Mouse (Mus musculus): ENCODE measurements around the gene Napepld. TPM values are rescaled to one million over a fixed set of nuclear protein-coding genes. Genes with fewer than 3 reads are reported as not detected.
A peak's percentile ranks its signal among the peaks of the same experiment; 100 is the strongest.

Gene Napepld
- total and polyA plus RNA-seq, 3 experiments: 1.6 to 1.8 (median 1.7) TPM

DNA sequence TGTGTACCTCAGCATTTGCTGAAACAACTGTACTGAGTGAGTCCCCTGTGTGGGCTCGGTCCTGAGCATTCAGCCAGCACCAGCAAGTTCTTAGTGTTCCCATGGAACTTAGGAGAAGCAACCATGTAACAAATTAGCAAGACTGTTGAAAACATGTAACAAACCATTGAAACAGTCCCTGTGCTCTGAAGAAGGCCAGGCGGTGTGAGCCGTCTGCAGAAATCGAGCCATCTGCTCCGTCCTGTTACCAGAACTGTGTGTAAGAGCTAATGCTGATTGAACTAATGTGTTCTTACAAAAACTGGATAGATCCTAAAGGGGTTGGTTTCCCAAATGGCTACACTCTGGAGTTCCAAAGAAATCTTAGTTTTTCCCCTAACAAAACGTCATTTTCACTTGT is 40.3 kb downstream of the Napepld start:
- Histone ChIP-seq H3K4me2 (ENCODE audit: insufficient read depth, low read depth, poor library complexity, severe bottlenecking) (no peak overlapping the region), H3K27ac (ENCODE audit: insufficient read depth, low read depth) (no peak overlapping the region), H3K4me3 (replicated peaks in 1 of 3; ENCODE audit: low read depth in 2 of 3, low read length in 2 of 3, poor library complexity in 1 of 3) (no peak overlapping the region), H3K27me3 (replicated peaks) (no peaks in the 10 kb centered on the region), H3K9me3 (replicated peaks; ENCODE audit: low read length) (no peaks in the 10 kb centered on the region), H3K79me2 (replicated peaks; ENCODE audit: control insufficient read depth, extremely low read depth, insufficient read depth, poor library complexity, severe bottlenecking) (no peaks in the 10 kb centered on the region), H3K4me1 (ENCODE audit: control insufficient read depth in 1 of 2, insufficient read depth in 2 of 2) (peaks cover 3 to 17% of the 10 kb centered on the region in 2 experiments), H3K36me3 (replicated peaks in 1 of 2; ENCODE audit: control insufficient read depth in 1 of 2, insufficient read depth in 1 of 2, low read length in 1 of 2) (peaks cover 24 to 55% of the 10 kb centered on the region in 2 experiments), H3K9ac (ENCODE audit: insufficient read depth, low read depth) (no peak overlapping the region)
- dilution Hi-C loops (cut with MboI; ENCODE audit: extremely low pct_ligation_motif_present, extremely low pct_unique_long_range_greater_than_20kb, low sequenced_read_pairs): no loop called here
- TF ChIP-seq SMC3 (IDR thresholded peaks at IDR 0.05; ENCODE audit: low read depth, low read length): no peak
- TF ChIP-seq E2F4 (IDR thresholded peaks at IDR 0.05; ENCODE audit: insufficient replicate concordance, low read depth, low read length): no peak
- TF ChIP-seq TBP (conservative IDR thresholded peaks at IDR 0.05; ENCODE audit: low read depth, low read length): no peak
- TF ChIP-seq USF1 (IDR thresholded peaks at IDR 0.05; ENCODE audit: low read depth, low read length): no peak
- TF ChIP-seq TCF12 (IDR thresholded peaks at IDR 0.05; ENCODE audit: low read depth, low read length): no peak
- no peak for TF ChIP-seq NRF1 (IDR thresholded peaks at IDR 0.05; ENCODE audit: low read depth, low read length)
- no peak for TF ChIP-seq NELFE (IDR thresholded peaks at IDR 0.05; ENCODE audit: low read depth, low read length)
- no peak for TF ChIP-seq GABPA (IDR thresholded peaks at IDR 0.05; ENCODE audit: insufficient replicate concordance, low read depth, low read length)
- no peak for TF ChIP-seq ZMIZ1 (IDR thresholded peaks at IDR 0.05; ENCODE audit: low read depth, low read length)
- TF ChIP-seq POLR2AphosphoS2 (IDR thresholded peaks at IDR 0.05; ENCODE audit: low read depth, low read length): no peak
- no peak for DNase-seq (ENCODE audit: extremely low read depth)
- in situ Hi-C loops (cut with MboI; ENCODE audit: low pct_ligation_motif_present, low pct_unique_long_range_greater_than_20kb, low sequenced_read_pairs): no loop called here

DNA sequence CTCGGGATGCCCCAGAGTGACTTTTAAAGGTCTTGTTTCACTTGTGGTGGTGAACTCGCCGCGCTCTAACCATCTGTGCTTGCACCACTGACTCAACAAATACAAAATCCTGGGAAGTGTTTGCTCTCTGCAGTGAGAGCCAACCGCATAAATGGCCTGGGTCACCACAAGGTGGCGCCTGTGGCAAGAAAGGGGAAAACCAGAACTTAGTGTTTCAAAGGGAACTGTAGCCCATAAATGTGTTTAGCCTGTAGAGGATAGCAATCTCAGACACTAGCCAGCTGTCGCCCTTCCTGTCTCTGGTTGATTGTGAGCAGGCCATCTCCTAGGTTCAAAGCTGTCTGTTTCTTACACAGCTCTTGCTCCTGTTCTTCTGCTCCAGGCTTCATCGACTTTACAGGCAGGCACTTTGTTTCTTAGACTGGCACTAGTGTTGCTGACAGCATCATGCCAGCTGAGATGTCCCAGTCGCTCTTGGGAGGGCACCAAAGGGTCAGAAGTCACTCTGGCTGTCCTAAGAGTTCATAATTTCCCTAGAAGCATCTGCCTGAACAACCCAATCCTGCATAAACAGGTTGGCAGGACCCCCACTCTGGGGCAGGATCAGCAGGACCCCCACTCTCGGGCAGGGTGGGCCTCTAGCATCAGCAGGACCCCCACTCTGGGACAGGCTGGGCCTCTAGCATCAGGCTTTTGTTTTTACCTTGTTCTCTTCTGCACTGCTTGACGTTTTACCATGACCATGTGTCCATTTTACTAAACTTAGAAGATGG is 42.4 kb downstream of the Napepld start:
- H3K27ac ChIP-seq (ENCODE audit: insufficient read depth, low read depth): no peak overlapping the region
- in situ Hi-C loops (cut with MboI; ENCODE audit: low pct_ligation_motif_present, low pct_unique_long_range_greater_than_20kb, low sequenced_read_pairs): no loop called here
- H3K9ac ChIP-seq (ENCODE audit: insufficient read depth, low read depth): no peak overlapping the region
- H3K36me3 ChIP-seq (replicated peaks in 1 of 2; ENCODE audit: control insufficient read depth in 1 of 2, insufficient read depth in 1 of 2, low read length in 1 of 2): peaks cover 35 to 58% of the 10 kb centered on the region in 2 experiments
- no peak overlapping the region for H3K4me2 ChIP-seq (ENCODE audit: insufficient read depth, low read depth, poor library complexity, severe bottlenecking)
- no peak overlapping the region for H3K4me3 ChIP-seq (replicated peaks in 1 of 3; ENCODE audit: low read depth in 2 of 3, low read length in 2 of 3, poor library complexity in 1 of 3)
- dilution Hi-C loops (cut with MboI; ENCODE audit: extremely low pct_ligation_motif_present, extremely low pct_unique_long_range_greater_than_20kb, low sequenced_read_pairs): no loop called here
- peaks cover 3 to 17% of the 10 kb centered on the region in 2 experiments for H3K4me1 ChIP-seq (ENCODE audit: control insufficient read depth in 1 of 2, insufficient read depth in 2 of 2)
- peak; percentile 70 for DNase-seq (ENCODE audit: extremely low read depth)
- no peaks in the 10 kb centered on the region for H3K9me3 ChIP-seq (replicated peaks; ENCODE audit: low read length)
- no peaks in the 10 kb centered on the region for H3K79me2 ChIP-seq (replicated peaks; ENCODE audit: control insufficient read depth, extremely low read depth, insufficient read depth, poor library complexity, severe bottlenecking)
- H3K27me3 ChIP-seq (replicated peaks): no peaks in the 10 kb centered on the region
- TF ChIP-seq PAX5 (IDR thresholded peaks at IDR 0.05; ENCODE audit: low read length) (no peak), SMC3 (IDR thresholded peaks at IDR 0.05; ENCODE audit: low read depth, low read length) (peak; percentile 90), RAD21 (IDR thresholded peaks at IDR 0.05; ENCODE audit: low read depth, low read length) (peak; percentile 71), NELFE (IDR thresholded peaks at IDR 0.05; ENCODE audit: low read depth, low read length) (0 out of 2 replicates have a peak, but pooled peaks have one; percentile 17), CTCF (conservative IDR thresholded peaks at IDR 0.05 in 1 of 2, IDR thresholded peaks at IDR 0.05 in 1 of 2; ENCODE audit: low read depth in 2 of 2, low read length in 2 of 2) (peak; percentile 54 to 88), ZC3H11A (IDR thresholded peaks at IDR 0.05; ENCODE audit: low read depth, low read length) (peak; percentile 29; the same call in 1 of the 2 replicates), USF1 (IDR thresholded peaks at IDR 0.05; ENCODE audit: low read depth, low read length) (no peak), CHD1 (IDR thresholded peaks at IDR 0.05; ENCODE audit: low read depth, low read length) (no peak)
